Mouse (Mus musculus) embryonic facial prominence, embryonic 14.5 days (tissue): Measurements from ENCODE around the gene A730015C16Rik. TPM values are rescaled to one million over a fixed set of nuclear protein-coding genes. Genes with fewer than 3 reads are reported as not detected.

Experiments used
- ATAC-seq: fragments of 200-750 bp; cut with Nextera tagmentation; 2 replicates; pipeline ENCODE4 v1.8.0; 2017; ENCODE audit warnings: low read depth, moderate number of reproducible peaks, moderate TSS enrichment
- DNase-seq: peaks from one replicate; pipeline ENCODE4 v3.0.0-alpha.2; 2015; ENCODE audit warnings: low spot score
- H3K27ac ChIP-seq: fragments of 300-500 bp; sonication (generic); replicated peaks from 2 replicates; pipeline ENCODE4 v1.5.1; 2014; ENCODE audit warnings: low read depth, mild to moderate bottlenecking, low read length, moderate library complexity
- H3K27me3 ChIP-seq: fragments of 300-500 bp; sonication (generic); replicated peaks from 2 replicates; pipeline ENCODE4 v1.6.1; 2014; ENCODE audit warnings: low read length; ENCODE audit not compliant: control insufficient read depth, insufficient read depth
- H3K36me3 ChIP-seq: fragments of 300-500 bp; sonication (generic); 2 replicates; pipeline ENCODE4 v1.6.1; 2014; ENCODE audit warnings: low read length, mixed read lengths; ENCODE audit not compliant: control insufficient read depth, insufficient read depth
- H3K4me1 ChIP-seq: fragments of 300-500 bp; sonication (generic); 2 replicates; pipeline ENCODE4 v1.6.1; 2014; ENCODE audit warnings: antibody characterized with exemption, low read length; ENCODE audit not compliant: control insufficient read depth, insufficient read depth
- H3K4me2 ChIP-seq: fragments of 300-500 bp; sonication (generic); 2 replicates; pipeline ENCODE4 v1.6.1; 2014; ENCODE audit warnings: low read depth, mild to moderate bottlenecking, low read length, moderate library complexity, mixed read lengths
- H3K4me3 ChIP-seq: fragments of 300-500 bp; sonication (generic); 2 replicates; pipeline ENCODE4 v1.5.1; 2014; ENCODE audit warnings: low read depth, mild to moderate bottlenecking, low read length
- H3K9ac ChIP-seq: fragments of 300-500 bp; sonication (generic); 2 replicates; pipeline ENCODE4 v1.6.1; 2014; ENCODE audit warnings: low read depth, mild to moderate bottlenecking, low read length, moderate library complexity, mixed read lengths
- H3K9me3 ChIP-seq: fragments of 300-500 bp; sonication (generic); 2 replicates; pipeline ENCODE4 v1.6.1; 2016; ENCODE audit warnings: low read length; ENCODE audit not compliant: control insufficient read depth
- WGBS: fragments of 180-500 bp; shearing (Covaris S2); extraction: QIAGEN DNeasy Blood & Tissue Kit; methylation state at CpG from one replicate; pipeline ENCODE4 v1.1.7; 2014; 5-methylcytosine and 5-hydroxymethylcytosine counted together
- polyA plus RNA-seq: library from polyadenylated mRNA; unstranded; fragments of >200 nt; fragmentation: Nextera tagmentation; extraction: Ambion mirVana; gene quantifications from 2 replicates; pipeline ENCODE4 v1.2.1, GENCODE M21; 2014

A730015C16Rik gene
- polyA plus RNA-seq, 1 experiment from 2014 or later, result 1.1 TPM

- H3K4me3 ChIP-seq, result no peak overlapping the region
- no peak for ATAC-seq
- H3K9me3 ChIP-seq, result no peaks in the 10 kb centered on the region
- no peak for DNase-seq
- H3K27ac ChIP-seq, result no peak overlapping the region
- no peak overlapping the region for H3K4me2 ChIP-seq
- no peak overlapping the region for H3K9ac ChIP-seq
- no peaks in the 10 kb centered on the region for H3K27me3 ChIP-seq
- H3K4me1 ChIP-seq, result no peaks in the 10 kb centered on the region
- 66% methylated on average over 4 of the region's 4 CpGs for WGBS
- peaks cover 14% of the 10 kb centered on the region for H3K36me3 ChIP-seq
These were observed 37.3 kb downstream of the A730015C16Rik start for GRCm38 (mm10) chr4:108811142-108811541.

- ATAC-seq (no peak), DNase-seq (no peak)
- WGBS, result 76% methylated on average over 2 of the region's 2 CpGs
- Histone ChIP-seq H3K27ac (no peak overlapping the region), H3K4me1 (no peaks in the 10 kb centered on the region), H3K36me3 (no peaks in the 10 kb centered on the region), H3K4me2 (no peak overlapping the region), H3K9me3 (no peaks in the 10 kb centered on the region), H3K9ac (no peak overlapping the region), H3K27me3 (no peaks in the 10 kb centered on the region), H3K4me3 (no peak overlapping the region)
These were observed 44.9 kb downstream of the A730015C16Rik start for GRCm38 (mm10) chr4:108803535-108803934.

GRCm38 (mm10) chr4:108798083-108798830 lies 50.2 kb downstream of the A730015C16Rik start:
- Histone ChIP-seq H3K36me3 (no peaks in the 10 kb centered on the region), H3K27ac (no peak overlapping the region), H3K9me3 (no peaks in the 10 kb centered on the region), H3K4me3 (no peak overlapping the region), H3K27me3 (no peaks in the 10 kb centered on the region), H3K4me1 (no peaks in the 10 kb centered on the region), H3K9ac (no peak overlapping the region), H3K4me2 (no peak overlapping the region)
- DNase-seq (peak; percentile 74), ATAC-seq (0 out of 2 replicates have a peak, but pooled peaks have one; percentile 30)
- WGBS, result 41% methylated on average over 2 of the region's 2 CpGs

Other genes with a start within 250 kb of the A730015C16Rik start
- gene Cc2d1b, start 228.7 kb downstream of the A730015C16Rik start, polyA plus RNA-seq, result 28.2 and 32.5 TPM in 2 replicates
- 1.2 and 1.7 TPM in 2 replicates for gene 3110021N24Rik, start 129.0 kb downstream of the A730015C16Rik start, polyA plus RNA-seq
- 4.6 and 4.7 TPM in 2 replicates for gene Zfyve9, start 67.8 kb downstream of the A730015C16Rik start, polyA plus RNA-seq
- gene Btf3l4, start 15.0 kb downstream of the A730015C16Rik start, polyA plus RNA-seq, result 141 and 158 TPM in 2 replicates
- 103 and 107 TPM in 2 replicates for gene Txndc12, start 14.0 kb downstream of the A730015C16Rik start, polyA plus RNA-seq
- gene Kti12, start 834 bp downstream of the A730015C16Rik start, polyA plus RNA-seq, result 42.0 and 48.5 TPM in 2 replicates
- gene Rab3b, start 30.4 kb upstream of the A730015C16Rik start, polyA plus RNA-seq, result 17.8 and 21.1 TPM in 2 replicates
- 54.3 and 58.1 TPM in 2 replicates for gene Nrd1, start 152.0 kb upstream of the A730015C16Rik start, polyA plus RNA-seq